Mouse (Mus musculus): ENCODE results near the gene Clec2g. TPM values are rescaled to one million over a fixed set of nuclear protein-coding genes. Genes with fewer than 3 reads are reported as not detected.
"Not testable (repeated sequence)": the region's sequence is repeated elsewhere in the genome, so short reads cannot be mapped to it uniquely, and the experiment has no call there.

Clec2g gene
- total and polyA plus RNA-seq, 3 experiments = 0.16 TPM; not detected in 2

DNA sequence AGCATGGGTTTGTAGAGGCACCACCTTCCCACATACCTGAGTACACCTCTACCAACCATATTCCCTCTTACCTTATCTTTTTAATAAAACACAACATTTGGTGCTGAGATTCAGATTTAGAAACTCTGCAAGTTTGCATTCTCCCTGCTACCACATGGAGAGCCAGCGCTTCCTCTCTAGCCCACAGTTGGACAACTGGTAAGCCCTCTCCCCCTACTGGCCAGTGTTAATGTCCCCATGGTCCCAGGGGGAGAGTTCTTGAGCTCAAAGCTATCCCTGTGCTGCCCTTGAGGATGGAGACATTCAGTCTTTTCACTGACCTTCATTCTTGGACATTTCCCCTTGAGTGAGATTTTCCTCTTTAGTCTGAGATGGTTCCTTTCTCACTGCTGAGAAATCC, 26.9 kb downstream of the Clec2g start:
- ATAC-seq (ENCODE audit: extremely low read depth, insufficient number of reproducible peaks, low FRiP score, poor library complexity, severe bottlenecking) = no peak

DNA sequence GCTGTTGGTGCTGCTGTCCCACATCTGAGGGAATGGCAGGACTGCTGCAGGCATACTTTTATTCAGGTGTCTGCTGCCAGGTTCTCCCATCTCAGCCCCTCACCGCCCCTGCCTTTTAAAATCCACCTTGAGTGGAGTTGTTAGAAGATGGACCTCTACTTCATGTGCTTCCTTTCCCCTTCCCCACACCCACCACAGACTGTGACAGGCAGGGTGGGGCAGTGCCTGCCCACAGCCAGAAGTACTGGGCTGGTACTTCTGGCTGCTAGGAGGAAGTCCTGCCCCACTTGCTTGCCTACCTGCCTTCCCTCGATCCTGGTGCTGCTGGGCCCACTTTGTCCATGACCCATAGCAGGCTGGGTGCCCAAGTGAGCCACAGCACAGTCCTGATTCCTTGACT, 27.9 kb downstream of the Clec2g start:
- H3K9me3 ChIP-seq (replicated peaks); H3K4me1 ChIP-seq (ENCODE audit: insufficient read depth, low read depth, low read length); H3K27me3 ChIP-seq (ENCODE audit: insufficient read depth, low read length); ATAC-seq (ENCODE audit: extremely low read depth, insufficient number of reproducible peaks, low FRiP score, poor library complexity, severe bottlenecking); DNase-seq (ENCODE audit: low spot score); H3K36me3 ChIP-seq (replicated peaks); H3K4me3 ChIP-seq (ENCODE audit: low read depth, low read length): not testable (repeated sequence)

More for the DNA sequence above, 26.9 kb downstream of the Clec2g start:
- peaks cover 9% of the 10 kb centered on the region for H3K9me3 ChIP-seq (replicated peaks)
- no peaks in the 10 kb centered on the region for H3K36me3 ChIP-seq (replicated peaks)
- H3K4me3 ChIP-seq (ENCODE audit: low read depth, low read length) = no peak overlapping the region
- no peak for DNase-seq (ENCODE audit: low spot score)
- H3K27me3 ChIP-seq (ENCODE audit: insufficient read depth, low read length) = no peaks in the 10 kb centered on the region
- H3K4me1 ChIP-seq (ENCODE audit: insufficient read depth, low read depth, low read length) = no peaks in the 10 kb centered on the region
- TF ChIP-seq GATA1 (IDR thresholded peaks at IDR 0.05; ENCODE audit: borderline replicate concordance, low read length) = no peak
- no peak for TF ChIP-seq GATA2 (IDR thresholded peaks at IDR 0.05; ENCODE audit: borderline replicate concordance, low read depth, low read length)
- no peak for TF ChIP-seq POLR2AphosphoS5 (IDR thresholded peaks at IDR 0.05; ENCODE audit: insufficient replicate concordance, low read depth, low read length)
- TF ChIP-seq CTCF (IDR thresholded peaks at IDR 0.05; ENCODE audit: low read depth, low read length) = no peak
- TF ChIP-seq TAL1 (conservative IDR thresholded peaks at IDR 0.05; ENCODE audit: low read depth, low read length) = no peak

DNA sequence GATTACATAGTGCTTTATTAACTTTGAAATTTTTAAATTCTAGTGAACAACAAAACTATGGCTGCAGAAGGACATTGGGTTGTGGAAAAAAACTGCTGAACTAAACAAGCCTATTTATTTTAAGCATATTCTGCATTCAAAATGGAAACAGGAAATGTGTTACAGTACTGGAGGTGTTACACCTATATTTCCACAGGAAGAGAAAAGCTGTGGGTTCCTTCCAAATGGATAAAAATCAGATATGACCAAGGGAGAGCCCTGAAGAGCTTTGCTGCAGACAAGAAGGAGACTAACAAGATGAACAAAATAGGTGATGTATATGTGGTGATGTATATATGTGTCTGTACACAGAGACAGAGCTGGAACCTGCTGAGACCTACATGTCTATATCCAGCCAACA, 30.3 kb downstream of the Clec2g start:
- TF ChIP-seq GATA1 (IDR thresholded peaks at IDR 0.05; ENCODE audit: borderline replicate concordance, low read length) = no peak
- TF ChIP-seq GATA2 (IDR thresholded peaks at IDR 0.05; ENCODE audit: borderline replicate concordance, low read depth, low read length) = no peak
- no peak for TF ChIP-seq CTCF (IDR thresholded peaks at IDR 0.05; ENCODE audit: low read depth, low read length)
- TF ChIP-seq POLR2AphosphoS5 (IDR thresholded peaks at IDR 0.05; ENCODE audit: insufficient replicate concordance, low read depth, low read length) = no peak
- no peak for TF ChIP-seq TAL1 (conservative IDR thresholded peaks at IDR 0.05; ENCODE audit: low read depth, low read length)
- H3K36me3 ChIP-seq (replicated peaks) = no peaks in the 10 kb centered on the region
- ATAC-seq (ENCODE audit: extremely low read depth, insufficient number of reproducible peaks, low FRiP score, poor library complexity, severe bottlenecking) (no peak), DNase-seq (ENCODE audit: low spot score) (no peak)
- no peak overlapping the region for H3K4me3 ChIP-seq (ENCODE audit: low read depth, low read length)
- H3K27me3 ChIP-seq (ENCODE audit: insufficient read depth, low read length) = no peaks in the 10 kb centered on the region
- peaks cover 12% of the 10 kb centered on the region for H3K9me3 ChIP-seq (replicated peaks)
- H3K4me1 ChIP-seq (ENCODE audit: insufficient read depth, low read depth, low read length) = no peaks in the 10 kb centered on the region

DNA sequence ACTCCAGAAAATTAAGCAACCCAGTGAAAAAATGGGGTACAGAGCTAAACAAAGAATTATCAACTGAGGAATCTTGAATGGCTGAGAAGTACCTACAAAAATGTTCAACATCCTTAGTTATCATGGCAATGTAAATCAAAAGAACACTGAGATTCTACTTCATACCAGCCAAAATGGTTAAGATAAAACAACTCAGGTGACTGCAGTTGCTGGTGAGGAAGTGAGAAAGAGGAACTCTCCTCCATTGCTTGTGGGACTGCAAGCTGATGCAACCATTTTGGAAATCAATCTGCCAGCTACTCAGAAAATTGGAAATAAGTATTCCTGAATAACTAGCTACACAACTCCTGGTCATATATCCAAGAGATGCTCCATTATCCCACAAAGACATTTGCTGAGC, 34.3 kb downstream of the Clec2g start:
- Histone ChIP-seq H3K4me1 (ENCODE audit: insufficient read depth, low read depth, low read length) (no peaks in the 10 kb centered on the region), H3K27me3 (ENCODE audit: insufficient read depth, low read length) (no peaks in the 10 kb centered on the region), H3K36me3 (replicated peaks) (no peaks in the 10 kb centered on the region), H3K9me3 (replicated peaks) (peaks cover 21% of the 10 kb centered on the region), H3K4me3 (ENCODE audit: low read depth, low read length) (no peak overlapping the region)
- TF ChIP-seq GATA1 (IDR thresholded peaks at IDR 0.05; ENCODE audit: borderline replicate concordance, low read length) (no peak), TAL1 (conservative IDR thresholded peaks at IDR 0.05; ENCODE audit: low read depth, low read length) (no peak), CTCF (IDR thresholded peaks at IDR 0.05; ENCODE audit: low read depth, low read length) (no peak), POLR2AphosphoS5 (IDR thresholded peaks at IDR 0.05; ENCODE audit: insufficient replicate concordance, low read depth, low read length) (no peak), GATA2 (IDR thresholded peaks at IDR 0.05; ENCODE audit: borderline replicate concordance, low read depth, low read length) (no peak)
- ATAC-seq (ENCODE audit: extremely low read depth, insufficient number of reproducible peaks, low FRiP score, poor library complexity, severe bottlenecking) (no peak), DNase-seq (ENCODE audit: low spot score) (no peak)

DNA sequence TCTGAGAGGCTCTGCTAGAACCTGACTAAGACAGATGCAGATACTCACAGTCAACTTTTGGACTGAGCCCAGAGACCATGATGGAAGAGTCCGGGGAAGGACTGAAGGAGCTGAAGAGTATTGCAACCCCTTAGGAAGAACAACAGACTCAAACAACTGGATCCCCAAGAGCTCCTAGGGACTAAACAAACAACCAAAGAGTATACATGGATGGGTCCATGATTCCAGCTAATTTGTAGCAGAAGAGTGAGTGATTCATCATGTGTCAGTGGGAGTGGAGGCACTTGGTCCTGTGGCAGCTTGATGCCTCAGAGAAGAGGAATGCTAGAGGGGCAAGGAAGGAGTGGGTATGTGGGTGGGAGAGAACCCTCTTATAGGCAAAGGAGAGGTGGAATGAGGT, 35.6 kb downstream of the Clec2g start:
- Histone ChIP-seq H3K27me3 (ENCODE audit: insufficient read depth, low read length) (no peaks in the 10 kb centered on the region), H3K4me1 (ENCODE audit: insufficient read depth, low read depth, low read length) (no peaks in the 10 kb centered on the region), H3K4me3 (ENCODE audit: low read depth, low read length) (no peak overlapping the region), H3K9me3 (replicated peaks) (peaks cover 21% of the 10 kb centered on the region), H3K36me3 (replicated peaks) (no peaks in the 10 kb centered on the region)
- ATAC-seq (ENCODE audit: extremely low read depth, insufficient number of reproducible peaks, low FRiP score, poor library complexity, severe bottlenecking) (no peak), DNase-seq (ENCODE audit: low spot score) (no peak)
- TF ChIP-seq TAL1 (conservative IDR thresholded peaks at IDR 0.05; ENCODE audit: low read depth, low read length) = no peak
- no peak for TF ChIP-seq GATA1 (IDR thresholded peaks at IDR 0.05; ENCODE audit: borderline replicate concordance, low read length)
- no peak for TF ChIP-seq GATA2 (IDR thresholded peaks at IDR 0.05; ENCODE audit: borderline replicate concordance, low read depth, low read length)
- no peak for TF ChIP-seq POLR2AphosphoS5 (IDR thresholded peaks at IDR 0.05; ENCODE audit: insufficient replicate concordance, low read depth, low read length)
- TF ChIP-seq CTCF (IDR thresholded peaks at IDR 0.05; ENCODE audit: low read depth, low read length) = no peak

DNA sequence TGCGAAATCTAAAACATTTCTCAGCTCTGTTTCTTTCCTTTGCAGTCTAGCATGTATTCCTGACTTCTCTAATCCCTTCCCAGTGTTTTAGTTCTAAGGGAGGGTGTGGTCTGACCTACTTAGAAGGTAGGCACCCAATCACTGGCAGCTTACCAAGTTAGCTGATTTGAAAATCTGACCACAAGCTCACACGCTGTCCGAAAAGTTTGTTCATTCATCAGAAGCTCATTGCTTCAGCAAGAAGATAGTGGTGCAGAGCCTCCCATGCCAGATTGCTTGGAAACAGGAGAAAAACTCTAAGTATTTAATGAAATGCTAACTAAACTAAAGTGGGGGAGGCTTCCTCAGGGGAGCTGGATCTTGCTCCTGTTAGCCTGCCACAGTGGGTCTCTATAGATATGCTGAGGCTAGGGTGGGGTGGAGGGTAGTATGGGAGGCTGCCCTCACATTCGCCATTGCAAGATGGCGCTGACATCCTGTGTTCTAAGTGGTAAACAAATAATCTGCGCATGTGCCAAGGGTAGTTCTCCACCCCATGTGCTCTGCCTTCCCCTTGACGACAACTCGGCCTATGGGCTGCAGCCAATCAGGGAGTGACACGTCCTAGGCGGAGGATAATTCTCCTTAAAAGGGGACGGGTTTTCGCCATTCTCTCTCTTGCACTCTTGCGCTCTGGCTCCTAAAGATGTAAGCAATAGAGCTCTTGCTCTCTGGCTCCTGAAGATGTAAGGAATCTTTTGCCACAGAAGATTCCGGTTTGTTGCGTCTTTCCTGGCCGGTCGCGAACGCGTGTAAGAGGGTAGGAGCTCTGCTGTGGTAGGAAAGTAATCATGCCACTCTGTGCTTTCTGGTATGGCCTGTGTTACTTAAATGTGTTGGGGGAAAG, 36.6 kb downstream of the Clec2g start:
- peaks cover 21% of the 10 kb centered on the region for H3K9me3 ChIP-seq (replicated peaks)
- not testable (repeated sequence) for H3K4me3 ChIP-seq (ENCODE audit: low read depth, low read length); H3K4me1 ChIP-seq (ENCODE audit: insufficient read depth, low read depth, low read length); H3K36me3 ChIP-seq (replicated peaks); H3K27me3 ChIP-seq (ENCODE audit: insufficient read depth, low read length); ATAC-seq (ENCODE audit: extremely low read depth, insufficient number of reproducible peaks, low FRiP score, poor library complexity, severe bottlenecking); DNase-seq (ENCODE audit: low spot score)

Measured in G1E (cell line).